Mouse (Mus musculus): ENCODE data around the gene Cnot10. TPM values are rescaled to one million over a fixed set of nuclear protein-coding genes. Genes with fewer than 3 reads are reported as not detected.

Gene Cnot10
- total and polyA plus RNA-seq, 2 experiments, result 10.7 to 15.2 TPM

DNA sequence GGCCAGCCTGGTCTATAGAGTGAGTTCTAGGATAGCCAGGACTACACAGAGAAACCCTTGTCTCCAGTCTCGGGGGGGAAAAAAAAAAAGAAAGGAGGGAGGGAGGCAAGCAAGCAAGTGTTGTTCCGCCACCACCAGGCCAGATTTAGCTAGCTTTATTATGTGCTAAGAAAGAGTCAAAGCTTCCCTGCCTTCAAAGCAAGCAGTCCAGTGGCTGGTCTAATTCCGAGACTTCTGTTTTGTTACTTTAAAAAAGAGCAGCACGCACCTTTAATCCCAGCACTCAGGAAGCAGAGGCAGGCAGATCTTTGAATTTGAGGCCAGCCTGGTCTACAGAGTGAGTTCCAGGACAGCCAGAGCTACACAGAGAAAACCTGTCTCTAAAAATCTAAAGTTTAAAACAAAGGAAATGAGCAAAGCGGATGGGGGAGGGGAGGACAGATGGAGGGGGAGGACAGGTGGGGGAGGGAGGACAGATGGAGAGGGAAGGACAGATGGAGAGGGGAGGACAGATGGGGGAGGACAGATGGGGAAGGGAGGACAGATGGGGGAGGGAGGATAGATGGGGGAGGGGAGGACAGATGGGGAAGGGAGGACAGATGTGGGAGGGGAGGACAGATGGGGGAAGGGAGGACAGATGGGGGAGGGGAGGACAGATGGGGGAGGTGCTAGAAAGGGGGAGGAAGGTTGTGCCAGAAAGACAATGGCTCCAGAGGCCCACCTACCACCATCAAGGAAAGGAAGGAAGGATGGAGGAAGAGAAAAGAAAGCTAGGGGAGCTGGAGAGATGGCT is 71.1 kb downstream of the Cnot10 start:
- 85% methylated on average over 5 of the region's 5 CpGs for WGBS

GRCm38 (mm10) chr9:114564667-114565066 is 75.3 kb downstream of the Cnot10 start:
- no peaks in the 10 kb centered on the region for H3K4me1 ChIP-seq (ENCODE audit: control insufficient read depth, insufficient read depth, low read length)
- no peak overlapping the region for H3K27ac ChIP-seq (replicated peaks; ENCODE audit: insufficient read depth, low read depth, low read length)
- H3K79me2 ChIP-seq (ENCODE audit: control insufficient read depth, insufficient read depth, low read length), result no peaks in the 10 kb centered on the region
- no peak for DNase-seq (ENCODE audit: extremely low read depth, low read depth, low spot score)
- H3K9ac ChIP-seq (ENCODE audit: low read depth, low read length), result no peak overlapping the region
- no peak overlapping the region for H3K4me3 ChIP-seq (ENCODE audit: insufficient read depth, low read depth, low read length)
- H3K27me3 ChIP-seq (ENCODE audit: control insufficient read depth, insufficient read depth, low read length), result peaks cover 27% of the 10 kb centered on the region
- TF ChIP-seq CTCF (IDR thresholded peaks at IDR 0.05; ENCODE audit: low read depth, low read length) (no peak), POLR2A (IDR thresholded peaks at IDR 0.05; ENCODE audit: extremely low read depth, insufficient read depth, low read length) (no peak)
- 16% methylated on average over 10 of the region's 10 CpGs for WGBS
- no peaks in the 10 kb centered on the region for H3K36me3 ChIP-seq (ENCODE audit: control insufficient read depth, insufficient read depth, low read length)

More for the DNA sequence above, 71.1 kb downstream of the Cnot10 start:
- Histone ChIP-seq H3K36me3 (ENCODE audit: control insufficient read depth, insufficient read depth, low read length) (no peaks in the 10 kb centered on the region), H3K9ac (ENCODE audit: low read depth, low read length) (no peak overlapping the region), H3K27ac (replicated peaks; ENCODE audit: insufficient read depth, low read depth, low read length) (no peak overlapping the region), H3K79me2 (ENCODE audit: control insufficient read depth, insufficient read depth, low read length) (no peaks in the 10 kb centered on the region), H3K4me3 (ENCODE audit: insufficient read depth, low read depth, low read length) (no peak overlapping the region), H3K27me3 (ENCODE audit: control insufficient read depth, insufficient read depth, low read length) (peaks cover 4% of the 10 kb centered on the region; the same call in 1 of the 2 replicates), H3K4me1 (ENCODE audit: control insufficient read depth, insufficient read depth, low read length) (no peaks in the 10 kb centered on the region)
- TF ChIP-seq CTCF (IDR thresholded peaks at IDR 0.05; ENCODE audit: low read depth, low read length) (no peak), POLR2A (IDR thresholded peaks at IDR 0.05; ENCODE audit: extremely low read depth, insufficient read depth, low read length) (no peak)
- DNase-seq (ENCODE audit: extremely low read depth, low read depth, low spot score), result no peak

- Histone ChIP-seq H3K79me2 (ENCODE audit: control insufficient read depth, insufficient read depth, low read length) (no peaks in the 10 kb centered on the region), H3K27ac (replicated peaks; ENCODE audit: insufficient read depth, low read depth, low read length) (no peak within 1 kb of the TSS), H3K36me3 (ENCODE audit: control insufficient read depth, insufficient read depth, low read length) (no peaks in the 10 kb centered on the region), H3K4me1 (ENCODE audit: control insufficient read depth, insufficient read depth, low read length) (no peaks in the 10 kb centered on the region), H3K27me3 (ENCODE audit: control insufficient read depth, insufficient read depth, low read length) (peaks cover 27% of the 10 kb centered on the region), H3K4me3 (ENCODE audit: insufficient read depth, low read depth, low read length) (peak within 1 kb of the TSS; percentile 25; the same call in 1 of the 2 replicates), H3K9ac (ENCODE audit: low read depth, low read length) (no peak within 1 kb of the TSS)
- DNase-seq (ENCODE audit: extremely low read depth, low read depth, low spot score), result no peak
- 1% methylated on average over 91 of the region's 91 CpGs for WGBS
- no peak for TF ChIP-seq POLR2A (IDR thresholded peaks at IDR 0.05; ENCODE audit: extremely low read depth, insufficient read depth, low read length)
- no peak for TF ChIP-seq CTCF (IDR thresholded peaks at IDR 0.05; ENCODE audit: low read depth, low read length)
Measured at GRCm38 (mm10) chr9:114563761-114564606, 76.0 kb downstream of the Cnot10 start, which contains the start of gene Trim71. TSS of gene Trim71 (minus strand) at chr9:114564369.

DNA sequence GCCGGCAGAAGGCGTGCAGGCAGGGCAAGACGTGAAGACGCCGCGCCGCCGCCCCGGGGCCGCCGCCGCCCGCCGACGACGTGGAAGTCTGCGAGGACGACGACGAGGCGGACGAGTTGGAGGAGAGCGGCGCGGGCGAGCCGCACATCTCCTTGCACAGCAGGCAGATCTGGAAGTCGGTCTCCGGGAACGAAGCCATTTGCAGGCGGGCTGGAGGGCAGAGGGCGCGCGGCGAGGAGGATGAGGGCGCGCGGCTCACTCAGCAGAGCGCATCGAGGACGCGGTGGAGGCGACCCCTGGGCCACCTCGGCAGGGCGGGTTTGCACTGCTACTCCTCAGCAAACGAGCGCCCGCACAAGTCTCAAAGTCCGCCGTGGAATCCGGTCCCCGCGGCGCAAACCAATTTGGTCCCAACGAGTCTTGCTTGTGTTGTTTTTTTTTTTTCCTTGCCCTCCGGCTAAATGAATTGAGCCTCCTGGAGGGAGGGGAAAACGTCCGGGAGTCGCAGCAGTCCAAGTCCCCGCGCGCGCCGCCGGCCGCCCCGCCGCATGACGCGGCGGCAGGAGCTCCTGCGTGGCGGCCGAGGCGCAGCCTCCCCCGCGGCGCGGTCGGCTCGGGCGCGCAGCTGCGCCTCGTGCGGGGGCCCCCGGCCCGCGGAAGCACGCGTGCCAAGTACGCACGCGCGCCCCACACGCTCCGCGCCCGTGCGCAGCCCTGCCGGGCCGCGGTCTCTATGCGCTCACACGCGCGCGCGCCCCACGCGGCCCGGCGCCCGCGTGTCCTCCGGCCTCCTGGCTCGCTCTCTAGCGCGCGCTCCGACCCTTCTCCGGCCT is 76.8 kb downstream of the Cnot10 start:
- Histone ChIP-seq H3K4me1 (ENCODE audit: control insufficient read depth, insufficient read depth, low read length) (no peaks in the 10 kb centered on the region), H3K9ac (ENCODE audit: low read depth, low read length) (no peak overlapping the region), H3K79me2 (ENCODE audit: control insufficient read depth, insufficient read depth, low read length) (no peaks in the 10 kb centered on the region), H3K36me3 (ENCODE audit: control insufficient read depth, insufficient read depth, low read length) (no peaks in the 10 kb centered on the region), H3K4me3 (ENCODE audit: insufficient read depth, low read depth, low read length) (peak overlapping the region; percentile 37; the same call in 1 of the 2 replicates), H3K27ac (replicated peaks; ENCODE audit: insufficient read depth, low read depth, low read length) (no peak overlapping the region), H3K27me3 (ENCODE audit: control insufficient read depth, insufficient read depth, low read length) (peaks cover 31% of the 10 kb centered on the region)
- TF ChIP-seq POLR2A (IDR thresholded peaks at IDR 0.05; ENCODE audit: extremely low read depth, insufficient read depth, low read length), result no peak
- TF ChIP-seq CTCF (IDR thresholded peaks at IDR 0.05; ENCODE audit: low read depth, low read length), result no peak
- no peak for DNase-seq (ENCODE audit: extremely low read depth, low read depth, low spot score)
- 2% methylated on average over 122 of the region's 122 CpGs for WGBS
